Mouse (Mus musculus) left cerebral cortex, adult 2 months (tissue): ENCODE data around the gene Gpatch1. TPM values are rescaled to one million over a fixed set of nuclear protein-coding genes. Genes with fewer than 3 reads are reported as not detected.
A peak's percentile ranks its signal among the peaks of the same experiment; 100 is the strongest.

ENCODE experiments used
- DNase-seq, 2 experiments: peaks; one replicate each; pipeline ENCODE4 v3.0.0; 2021 to 2022; ENCODE audit warnings: low spot score in 2 of 2, mixed read lengths in 1 of 2; ENCODE audit errors: extremely low spot score in 1 of 2
- H3K27ac ChIP-seq: fragments of 200-600 bp; 2 replicates; pipeline ENCODE4 v1.8.1; 2022
- H3K4me3 ChIP-seq: fragments of 200-600 bp; 2 replicates; pipeline ENCODE4 v1.8.1; 2022
- CTCF ChIP-seq: fragments of 200-600 bp; IDR thresholded peaks from 2 replicates; pipeline ENCODE4 v1.8.1; 2022; ENCODE audit warnings: antibody characterized with exemption, mild to moderate bottlenecking, moderate library complexity
- intact Hi-C: fragments of 180-260 bp; cut with DNase I; formaldehyde crosslinking; loops from one replicate; pipeline ENCODE4 v1.15.1; 2025
- total RNA-seq, 2 experiments: library from RNA; stranded (reverse); gene quantifications; 2 replicates each; pipeline ENCODE4 v1.2.3; 2021

Gpatch1 gene
- total RNA-seq, 2 experiments from 2014 or later, result 27.3 to 27.7 TPM

GRCm38 (mm10) chr7:35232796-35233455 lies 85.3 kb downstream of the Gpatch1 start:
- TF ChIP-seq CTCF, result no peak
- H3K4me3 ChIP-seq, result no peak overlapping the region
- no peak for DNase-seq
- intact Hi-C loops, result no loop called here
- H3K27ac ChIP-seq, result no peak overlapping the region

- intact Hi-C loops, result no loop called here
- TF ChIP-seq CTCF, result peak; percentile 25; the same call in 1 of the 2 replicates
- no peak overlapping the region for H3K27ac ChIP-seq
- no peak for DNase-seq
- H3K4me3 ChIP-seq, result no peak overlapping the region
Measured at GRCm38 (mm10) chr7:35230333-35230732, 87.9 kb downstream of the Gpatch1 start.

Other genes with a start within 250 kb of the Gpatch1 start
- gene Cebpa, start 199.1 kb downstream of the Gpatch1 start, total RNA-seq, result 10 to 100 TPM; 10.3 to 11.4 TPM
- 10 to 100 TPM; 37.1 to 47.6 TPM for gene Slc7a10, start 132.1 kb downstream of the Gpatch1 start, total RNA-seq
- 10 to 100 TPM; 80.8 to 86.8 TPM for gene Lrp3, start 102.9 kb downstream of the Gpatch1 start, total RNA-seq
- 1 to 10 TPM; 5.8 to 6.2 TPM for gene Rhpn2, start 15.7 kb upstream of the Gpatch1 start, total RNA-seq
- gene Faap24, start 78.4 kb upstream of the Gpatch1 start, total RNA-seq, result 1 to 10 TPM; 5.4 to 6.8 TPM
- 10 to 100 TPM; 18.3 to 25.1 TPM for gene Cep89, start 78.6 kb upstream of the Gpatch1 start, total RNA-seq
- gene Slc7a9, start 130.4 kb upstream of the Gpatch1 start, total RNA-seq, result not detected
- gene Tdrd12, start 219.3 kb upstream of the Gpatch1 start, total RNA-seq, result under 1 TPM; 0.33 to 0.38 TPM
- 10 to 100 TPM; 55.5 to 68.1 TPM for gene Nudt19, start 237.9 kb upstream of the Gpatch1 start, total RNA-seq